ENCODE assay signal across 9 mouse cellular contexts in the genomic region with DNA sequence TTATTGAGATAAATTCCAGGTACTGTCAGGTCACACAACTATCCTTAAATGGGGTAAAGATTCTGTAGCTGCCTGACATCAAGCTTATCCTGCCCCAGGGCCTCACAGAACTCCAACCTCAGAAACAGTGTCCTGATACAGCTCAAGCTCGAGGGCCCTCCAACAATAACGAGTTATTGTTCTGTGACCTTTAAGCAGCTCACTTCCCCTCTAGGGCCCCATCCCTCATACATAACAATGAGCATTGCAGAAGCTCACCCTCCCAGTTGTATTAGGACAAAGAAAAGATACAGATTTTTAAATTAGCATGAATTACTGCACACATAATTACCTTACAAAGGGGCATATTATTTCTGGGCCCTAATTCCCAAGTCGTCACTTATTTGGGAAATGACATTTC.
"Had no signal": no experiment of that assay in that cellular context is flagged by ENCODE, and none has a peak within 500 bp of the region (broad histone marks: within the 10 kb centered on the region; RNA-seq: fewer than 3 reads in every experiment).

No protein-coding gene starts in this region.

- H3K4me1 ChIP-seq: limb, embryonic 12.5 days; midbrain, embryonic 15.5 days had no signal

- ATAC-seq: midbrain, embryonic 15.5 days had no signal

- H3K27me3 ChIP-seq: limb, embryonic 12.5 days; midbrain, embryonic 15.5 days had no signal

- DNase-seq: kidney, adult 11 months; kidney, postnatal 14 days; lung, adult 18-20 months; thymus, adult 18-20 months; thymus, postnatal 25 days had no signal

- H3K9me3 ChIP-seq: limb, embryonic 12.5 days; midbrain, embryonic 15.5 days had no signal

- H3K27ac ChIP-seq: limb, embryonic 12.5 days; liver, embryonic 14.5 days; midbrain, embryonic 15.5 days; stomach, postnatal 0 days had no signal

- H3K36me3 ChIP-seq: limb, embryonic 12.5 days; midbrain, embryonic 15.5 days had no signal

- H3K9ac ChIP-seq: limb, embryonic 12.5 days; liver, embryonic 14.5 days; midbrain, embryonic 15.5 days had no signal

- H3K4me3 ChIP-seq: limb, embryonic 12.5 days; midbrain, embryonic 15.5 days had no signal

- H3K4me2 ChIP-seq: limb, embryonic 12.5 days; midbrain, embryonic 15.5 days had no signal
